Mouse (Mus musculus) heart, adult 9 months (tissue): ENCODE measurements around the gene Map2k2.
"Not testable (repeated sequence)": the region's sequence is repeated elsewhere in the genome, so short reads cannot be mapped to it uniquely, and the experiment has no call there.

Source experiments
- DNase-seq, 2 experiments: peaks; one replicate each; pipeline ENCODE4 v3.0.0; 2022; ENCODE audit warnings: low spot score in 2 of 2

The Map2k2 gene

GRCm38 (mm10) chr10:81142551-81142981 is 36.9 kb downstream of the Map2k2 start:
- DNase-seq, result no peak

DNA sequence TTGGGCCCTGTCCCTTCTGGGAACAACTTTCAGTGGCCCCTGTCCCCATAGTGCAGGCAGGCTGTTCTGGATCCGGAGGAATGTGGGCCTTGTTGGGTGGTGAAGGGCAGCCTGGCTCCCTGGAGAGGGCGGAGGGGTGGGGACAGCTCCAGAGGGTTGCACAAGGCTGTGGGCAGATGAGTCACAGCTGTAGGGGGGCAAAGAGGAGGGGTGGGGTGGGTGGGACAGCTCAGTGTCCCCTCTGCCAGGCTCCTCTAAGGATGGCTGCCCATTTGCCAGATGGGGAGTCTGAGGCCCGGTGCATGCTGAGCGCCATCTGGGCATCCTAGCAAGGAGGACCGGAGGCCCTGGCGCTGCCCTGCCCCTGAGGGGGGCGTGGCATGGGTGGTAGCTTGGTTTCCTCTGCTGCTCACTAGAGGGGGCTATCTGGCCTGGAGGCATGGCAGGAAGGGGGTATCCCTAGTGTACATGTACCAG is 37.5 kb downstream of the Map2k2 start:
- no peak for DNase-seq

DNA sequence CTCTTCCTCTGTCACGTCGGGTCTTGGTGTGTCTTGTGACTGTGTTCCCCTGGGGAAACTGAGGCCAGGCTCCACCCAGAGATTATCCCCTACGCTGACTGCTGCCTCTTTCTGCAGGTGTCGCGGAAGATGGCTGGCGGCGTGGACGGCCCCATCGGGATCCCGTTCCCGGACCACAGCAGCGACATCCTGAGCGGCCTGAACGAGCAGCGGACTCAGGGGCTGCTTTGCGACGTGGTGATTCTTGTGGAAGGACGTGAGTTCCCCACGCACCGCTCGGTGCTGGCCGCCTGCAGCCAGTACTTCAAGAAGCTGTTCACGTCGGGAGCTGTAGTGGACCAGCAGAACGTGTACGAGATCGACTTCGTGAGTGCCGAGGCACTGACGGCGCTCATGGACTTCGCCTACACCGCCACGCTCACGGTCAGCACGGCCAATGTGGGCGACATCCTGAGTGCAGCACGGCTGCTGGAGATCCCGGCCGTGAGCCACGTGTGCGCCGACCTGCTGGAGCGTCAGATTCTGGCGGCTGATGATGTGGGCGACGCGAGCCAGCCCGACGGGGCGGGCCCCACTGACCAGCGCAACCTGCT is 38.2 kb downstream of the Map2k2 start:
- no peak for DNase-seq

GRCm38 (mm10) chr10:81144667-81145066 is 39.0 kb downstream of the Map2k2 start:
- peak in 1 of 2 experiments; percentile 59 for DNase-seq

DNA sequence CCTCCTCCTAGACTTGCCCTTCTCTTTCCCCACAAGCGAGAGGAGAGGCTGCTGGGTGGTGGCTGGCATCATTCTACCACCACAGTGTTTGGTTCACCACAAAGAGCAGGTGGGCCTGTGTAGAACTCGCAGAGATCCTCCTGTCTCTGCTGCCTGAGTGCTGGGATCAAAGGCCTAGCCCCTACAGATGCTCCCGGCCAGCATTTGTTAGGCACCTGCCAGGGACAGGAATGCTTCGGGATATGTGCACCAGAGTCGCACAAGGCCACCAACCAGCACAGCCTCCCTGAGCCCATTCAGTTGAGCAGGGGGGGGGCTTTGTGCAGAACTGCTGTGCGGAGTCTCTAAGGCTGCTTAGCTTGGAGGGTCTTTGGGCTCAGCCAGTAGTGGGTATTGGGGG is 39.6 kb downstream of the Map2k2 start:
- no peak for DNase-seq

GRCm38 (mm10) chr10:81145778-81146177 is 40.1 kb downstream of the Map2k2 start:
- no peak for DNase-seq

- no peak for DNase-seq
Observed at GRCm38 (mm10) chr10:81146296-81146695, 40.6 kb downstream of the Map2k2 start.

- no peak for DNase-seq
Observed at GRCm38 (mm10) chr10:81151261-81151660, 45.5 kb downstream of the Map2k2 start.

DNA sequence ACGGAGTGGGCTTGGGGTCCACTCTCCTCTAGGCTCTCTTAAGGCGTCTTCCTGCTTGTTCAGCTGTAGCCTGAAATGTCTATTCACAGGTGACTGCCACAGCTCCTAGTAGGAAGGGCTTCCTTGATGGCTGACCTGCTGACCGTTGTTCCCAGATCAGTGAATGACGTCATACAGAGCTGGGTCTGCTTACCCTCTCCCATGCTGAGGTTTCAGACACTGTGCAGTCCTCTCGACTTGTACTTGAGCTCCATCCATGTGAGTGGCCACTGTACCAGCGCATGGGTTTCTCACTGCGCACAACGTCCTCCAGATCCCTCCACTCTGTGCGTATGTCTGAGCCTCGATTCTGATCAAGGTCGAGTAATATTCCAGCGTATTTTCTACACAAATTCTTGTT is 46.9 kb downstream of the Map2k2 start:
- no peak for DNase-seq

- no peak for DNase-seq
Observed at GRCm38 (mm10) chr10:81154313-81154712, 48.6 kb downstream of the Map2k2 start.

DNA sequence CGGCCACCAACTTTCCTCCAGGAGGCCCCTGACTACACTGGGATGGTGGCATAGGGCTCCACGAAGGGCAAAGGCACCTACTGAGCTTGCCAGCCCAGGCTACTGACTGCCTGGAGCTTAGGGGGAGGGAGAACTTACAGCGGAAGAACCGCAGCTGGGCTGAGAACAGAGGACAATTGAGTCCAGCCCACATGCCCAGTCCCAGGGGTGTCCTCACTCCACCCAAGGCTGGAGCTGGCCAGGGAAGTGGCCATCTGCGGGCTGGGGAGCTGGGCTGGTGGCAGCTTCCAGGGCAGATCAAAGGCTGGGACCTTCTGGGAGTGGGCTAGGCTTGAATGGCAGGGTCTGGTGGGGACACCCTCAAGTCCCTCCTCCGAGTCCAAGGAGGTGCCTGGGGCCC is 49.0 kb downstream of the Map2k2 start:
- no peak for DNase-seq

DNA sequence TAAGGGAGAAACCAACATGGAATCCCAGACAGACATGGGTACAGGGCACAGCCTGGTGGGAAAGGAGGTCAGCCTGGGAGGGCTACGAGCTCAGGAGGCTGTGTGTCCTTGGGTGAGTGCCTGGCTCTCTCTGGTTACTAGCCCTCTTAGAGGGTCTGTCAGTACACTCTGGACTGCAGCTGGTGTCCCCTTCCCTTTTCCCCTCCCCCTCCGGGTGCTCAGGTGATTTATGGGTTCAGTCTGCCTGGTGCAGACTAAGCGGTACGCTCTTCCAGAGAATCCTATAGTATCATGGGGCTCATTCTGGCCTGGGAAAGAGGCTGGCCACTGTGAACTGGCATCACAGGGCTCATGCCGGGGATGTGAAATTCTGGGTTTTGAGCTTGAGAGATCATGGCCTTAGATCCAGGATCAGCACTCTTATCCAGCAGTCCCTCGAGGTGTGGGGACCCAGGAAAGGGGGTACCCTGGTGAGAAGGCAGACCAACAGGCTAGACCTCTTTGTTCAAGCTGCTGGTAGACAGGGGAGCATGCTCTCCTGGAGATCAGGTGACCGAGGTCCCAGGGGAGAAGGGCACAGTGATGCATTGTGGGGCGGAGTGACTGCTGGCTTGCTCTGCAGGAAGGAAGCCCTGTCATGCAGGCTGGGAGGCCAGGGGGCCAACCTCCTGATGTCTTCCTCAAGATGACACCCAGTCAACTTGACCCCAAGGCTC is 56.0 kb downstream of the Map2k2 start:
- no peak for DNase-seq

DNA sequence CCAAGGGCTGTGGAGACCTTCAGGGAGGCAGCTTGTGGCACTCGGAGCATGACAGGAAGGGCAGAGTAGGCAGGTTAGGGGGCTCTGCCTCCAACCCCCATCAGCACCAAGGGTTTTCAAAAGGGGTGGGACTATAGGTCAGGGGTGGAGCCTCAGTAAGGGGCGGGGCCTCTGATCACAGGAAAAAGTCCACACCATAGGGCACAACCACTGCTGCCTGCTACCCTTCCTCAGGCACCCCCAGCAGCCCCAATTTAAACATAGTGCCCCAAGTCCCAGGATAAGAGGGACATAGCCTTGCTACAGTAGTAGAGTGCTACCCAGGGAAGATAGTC is 56.6 kb downstream of the Map2k2 start:
- DNase-seq, result no peak

DNA sequence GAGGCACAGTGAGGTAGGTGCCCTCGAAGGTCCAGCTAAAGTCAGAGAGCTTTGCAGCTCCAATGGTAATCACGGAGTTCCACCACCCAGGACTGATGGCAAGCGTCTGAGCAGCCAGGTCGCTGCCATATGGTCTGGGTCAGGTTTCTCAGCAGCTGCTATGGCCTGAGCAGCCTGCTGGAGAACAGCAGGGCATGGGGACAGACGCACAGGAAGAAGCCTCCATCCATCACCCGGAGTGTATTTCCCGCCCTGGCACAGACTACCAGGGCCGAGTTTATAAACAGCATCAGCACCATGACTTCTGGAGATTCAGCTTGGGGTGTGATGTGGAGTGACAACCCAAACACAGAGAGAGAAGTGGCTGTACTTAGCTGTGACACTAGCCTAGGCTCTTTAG is 59.4 kb downstream of the Map2k2 start:
- no peak for DNase-seq

GRCm38 (mm10) chr10:81167200-81168086 is 61.7 kb downstream of the Map2k2 start, which contains the start of gene Pias4:
Pias4 (minus strand) TSS chr10:81167923.
- DNase-seq, result peak; percentile 100

- DNase-seq, result no peak
Observed at GRCm38 (mm10) chr10:81168087-81168431, 62.3 kb downstream of the Map2k2 start.

GRCm38 (mm10) chr10:81168521-81169244 is 63.0 kb downstream of the Map2k2 start:
- peak; percentile 86 to 88 for DNase-seq

- DNase-seq, result not testable (repeated sequence)
Observed at GRCm38 (mm10) chr10:81169411-81169900, 63.7 kb downstream of the Map2k2 start.

- peak in 1 of 2 experiments; percentile 68 for DNase-seq
Observed at GRCm38 (mm10) chr10:81173132-81173531, 67.4 kb downstream of the Map2k2 start.

DNA sequence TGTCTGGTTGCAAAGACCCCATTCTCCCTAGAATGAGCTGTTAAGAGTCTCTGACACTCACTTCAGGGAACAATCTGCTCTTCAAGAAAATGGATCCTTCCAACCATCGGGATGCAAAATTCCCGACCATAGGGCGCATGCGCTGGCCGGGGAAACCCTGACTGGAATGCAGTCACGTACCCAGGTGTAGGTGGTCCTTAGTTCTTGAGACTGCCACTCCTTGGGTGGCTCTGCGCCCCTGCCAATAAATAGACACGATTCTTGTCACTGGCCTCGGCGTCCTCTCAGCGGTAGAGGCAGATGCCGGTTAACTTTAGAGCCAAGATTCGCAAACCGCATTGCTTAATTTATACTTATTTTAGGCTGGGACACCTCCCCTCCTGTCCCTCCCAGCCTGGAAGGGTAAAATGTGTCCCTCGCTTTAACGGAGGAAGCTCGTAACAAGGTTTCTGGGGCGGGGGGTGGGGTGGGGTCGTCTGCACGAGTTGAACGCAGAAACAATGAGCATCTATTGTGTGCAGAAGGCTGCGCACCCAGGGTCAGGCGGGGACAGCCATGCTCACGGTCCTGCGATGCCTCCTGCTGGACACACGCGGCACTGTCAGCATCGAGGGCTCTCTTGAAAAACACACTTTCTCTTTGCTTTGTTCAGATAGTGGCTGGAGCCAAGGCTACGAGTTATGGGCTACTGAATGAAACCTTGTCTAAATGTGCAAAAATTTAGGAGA is 69.1 kb downstream of the Map2k2 start:
- peak; percentile 74 to 88 for DNase-seq

- not testable (repeated sequence) for DNase-seq
Observed at GRCm38 (mm10) chr10:81175345-81175701, 69.6 kb downstream of the Map2k2 start.
